Mouse (Mus musculus) liver, postnatal 0 days (tissue): ENCODE measurements at regions not wholly inside any gene's neighbourhood (a gene's known extent, or its start where the extent isn't known, plus 50 kb on each side); places are given as distances from the start of the nearest gene placed in this dataset.

Experiments used
- CTCF ChIP-seq: sonication (generic); IDR thresholded peaks from 2 replicates; pipeline ENCODE4 v1.5.1; 2016; ENCODE audit warnings: antibody characterized with exemption, low read depth
- EP300 ChIP-seq: IDR thresholded peaks from 2 replicates; pipeline ENCODE4 v1.6.1; 2016; ENCODE audit warnings: antibody characterized with exemption, low read depth, mild to moderate bottlenecking

GRCm38 (mm10) chr16:7895786-7896185 is 529.1 kb downstream of the Tmem114 start:
- TF ChIP-seq CTCF, result no peak
- TF ChIP-seq EP300, result no peak
